Mouse (Mus musculus): ENCODE measurements around the gene Tmc2. TPM values are rescaled to one million over a fixed set of nuclear protein-coding genes. Genes with fewer than 3 reads are reported as not detected.

Tmc2 gene
- polyA plus RNA-seq, 1 experiment = not detected

DNA sequence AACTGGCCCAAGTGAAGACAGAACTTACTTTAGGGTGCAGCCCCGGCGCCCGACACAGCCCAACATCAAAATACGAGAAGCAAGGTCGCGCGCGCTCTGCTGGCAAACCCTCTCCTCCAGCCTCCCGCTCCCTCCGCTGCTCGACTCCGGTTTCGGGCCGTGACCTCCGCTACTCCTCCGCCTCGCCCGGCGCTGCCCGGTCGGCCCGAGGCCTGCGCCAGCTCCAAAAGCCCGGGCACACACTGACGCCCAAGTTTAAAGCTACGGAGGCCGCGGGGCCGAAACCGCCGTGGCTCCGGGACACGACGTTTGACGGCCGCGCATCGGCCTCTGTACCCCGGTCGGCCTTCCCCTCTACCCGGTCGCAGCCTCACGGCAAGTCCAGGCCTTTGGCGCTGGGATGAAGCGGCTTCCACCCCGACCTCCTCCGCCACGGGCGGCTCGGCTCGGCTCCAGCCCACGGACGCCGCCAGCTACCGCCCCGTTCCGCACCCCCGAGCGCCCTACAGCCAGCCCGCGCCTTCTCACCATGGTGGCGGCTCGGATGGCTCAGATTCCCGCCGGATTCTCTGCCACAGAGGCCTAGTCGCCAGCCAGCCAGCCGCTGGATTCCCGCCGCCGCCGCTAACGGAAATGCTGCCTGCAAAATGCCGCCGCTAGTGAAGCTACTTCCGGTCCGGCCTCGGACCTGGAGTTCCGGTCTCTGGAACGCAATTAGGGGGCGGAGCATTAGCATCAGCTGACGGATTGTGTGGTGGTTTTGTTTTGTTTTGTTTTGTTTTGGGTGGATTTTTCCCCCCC, 16.1 kb upstream of the Tmc2 start, which contains the start of gene Snrpb:
TSS of gene Snrpb (minus strand) at position 698 of the 801 bp plus-strand sequence.
- peak within 1 kb of the TSS; percentile 99 for H3K4me3 ChIP-seq (ENCODE audit: control insufficient read depth, insufficient read depth, low read length)
- peaks cover 22% of the 10 kb centered on the region for H3K36me3 ChIP-seq (ENCODE audit: control insufficient read depth, insufficient read depth, low read length)
- peak within 1 kb of the TSS; percentile 53 for H3K27ac ChIP-seq (ENCODE audit: control insufficient read depth, insufficient read depth, low read length)
- H3K4me1 ChIP-seq (replicated peaks; ENCODE audit: control insufficient read depth, insufficient read depth, low read length) = peaks cover 7% of the 10 kb centered on the region; the same call in 1 of the 2 replicates
- TF ChIP-seq CTCF (IDR thresholded peaks at IDR 0.05; ENCODE audit: borderline replicate concordance, control insufficient read depth, extremely low read depth, insufficient read depth, low read length, poor library complexity) = no peak
- peak; percentile 52; the same call in 1 of the 2 replicates for TF ChIP-seq POLR2A (IDR thresholded peaks at IDR 0.05; ENCODE audit: control insufficient read depth, extremely low read depth, insufficient read depth, low read length, poor library complexity)
- peak; percentile 78 for DNase-seq
- H3K27me3 ChIP-seq (ENCODE audit: control insufficient read depth, insufficient read depth, low read length) = no peaks in the 10 kb centered on the region
- WGBS = under 1% methylated on average over 81 of the region's 81 CpGs

DNA sequence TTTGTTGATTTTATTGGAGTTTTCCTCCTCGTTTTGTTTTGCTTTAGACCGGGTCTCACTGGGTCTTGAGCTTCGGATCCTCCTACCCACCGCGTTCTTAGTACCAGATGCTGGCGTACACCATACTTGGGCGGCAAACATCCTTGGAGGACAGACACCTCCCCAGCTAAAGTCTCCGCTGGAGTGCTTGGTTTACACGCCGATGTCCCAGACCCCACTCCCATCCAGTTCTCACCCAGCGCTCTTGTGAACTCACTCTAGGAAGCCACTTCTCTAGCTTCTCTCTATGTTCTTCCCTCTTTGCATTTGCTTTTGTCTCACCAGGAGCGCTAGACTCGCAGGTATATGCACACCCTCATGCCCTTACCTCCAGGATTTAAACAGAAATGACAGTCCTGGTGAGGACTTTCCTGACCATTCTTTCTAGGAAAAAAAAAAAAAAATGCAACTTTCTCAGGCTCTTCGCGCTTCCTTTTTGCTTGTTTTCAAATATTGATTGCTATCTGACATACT, 15.4 kb upstream of the Tmc2 start:
- 6% methylated on average over 15 of the region's 15 CpGs for WGBS
- DNase-seq = peak; percentile 44

DNA sequence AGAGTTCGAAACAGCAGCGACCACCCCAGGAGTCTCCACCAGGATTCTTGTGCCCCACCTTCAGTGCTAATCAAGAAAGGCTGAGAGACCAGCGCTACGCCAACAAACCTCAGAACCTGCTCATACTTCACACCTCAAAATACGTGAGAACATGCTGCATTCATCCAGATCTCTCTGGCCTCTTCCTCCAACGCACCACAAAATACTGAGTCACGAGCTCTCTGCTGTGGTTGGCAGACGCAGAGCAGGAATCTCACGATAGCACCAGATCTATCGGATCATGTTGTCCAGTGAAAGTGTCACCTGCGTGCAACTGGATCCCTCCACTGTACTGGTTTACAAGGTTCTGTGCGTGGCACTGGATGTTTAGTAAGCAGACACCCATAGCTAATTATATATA, 6.6 kb upstream of the Tmc2 start:
- no peak overlapping the region for H3K27ac ChIP-seq (ENCODE audit: control insufficient read depth, insufficient read depth, low read length)
- H3K27me3 ChIP-seq (ENCODE audit: control insufficient read depth, insufficient read depth, low read length) = no peaks in the 10 kb centered on the region
- no peaks in the 10 kb centered on the region for H3K4me1 ChIP-seq (replicated peaks; ENCODE audit: control insufficient read depth, insufficient read depth, low read length)
- no peaks in the 10 kb centered on the region for H3K36me3 ChIP-seq (ENCODE audit: control insufficient read depth, insufficient read depth, low read length)
- 90% methylated on average over 12 of the region's 12 CpGs for WGBS
- H3K4me3 ChIP-seq (ENCODE audit: control insufficient read depth, insufficient read depth, low read length) = no peak overlapping the region
- TF ChIP-seq POLR2A (IDR thresholded peaks at IDR 0.05; ENCODE audit: control insufficient read depth, extremely low read depth, insufficient read depth, low read length, poor library complexity) = no peak
- no peak for TF ChIP-seq CTCF (IDR thresholded peaks at IDR 0.05; ENCODE audit: borderline replicate concordance, control insufficient read depth, extremely low read depth, insufficient read depth, low read length, poor library complexity)
- DNase-seq = no peak

More for the DNA sequence above, 15.4 kb upstream of the Tmc2 start:
- Histone ChIP-seq H3K36me3 (ENCODE audit: control insufficient read depth, insufficient read depth, low read length) (peaks cover 16% of the 10 kb centered on the region), H3K27ac (ENCODE audit: control insufficient read depth, insufficient read depth, low read length) (peak overlapping the region; percentile 41; the same call in 1 of the 2 replicates), H3K4me3 (ENCODE audit: control insufficient read depth, insufficient read depth, low read length) (peak overlapping the region; percentile 99), H3K4me1 (replicated peaks; ENCODE audit: control insufficient read depth, insufficient read depth, low read length) (peaks cover 7% of the 10 kb centered on the region; the same call in 1 of the 2 replicates), H3K27me3 (ENCODE audit: control insufficient read depth, insufficient read depth, low read length) (no peaks in the 10 kb centered on the region)
- TF ChIP-seq CTCF (IDR thresholded peaks at IDR 0.05; ENCODE audit: borderline replicate concordance, control insufficient read depth, extremely low read depth, insufficient read depth, low read length, poor library complexity) (no peak), POLR2A (IDR thresholded peaks at IDR 0.05; ENCODE audit: control insufficient read depth, extremely low read depth, insufficient read depth, low read length, poor library complexity) (no peak)

DNA sequence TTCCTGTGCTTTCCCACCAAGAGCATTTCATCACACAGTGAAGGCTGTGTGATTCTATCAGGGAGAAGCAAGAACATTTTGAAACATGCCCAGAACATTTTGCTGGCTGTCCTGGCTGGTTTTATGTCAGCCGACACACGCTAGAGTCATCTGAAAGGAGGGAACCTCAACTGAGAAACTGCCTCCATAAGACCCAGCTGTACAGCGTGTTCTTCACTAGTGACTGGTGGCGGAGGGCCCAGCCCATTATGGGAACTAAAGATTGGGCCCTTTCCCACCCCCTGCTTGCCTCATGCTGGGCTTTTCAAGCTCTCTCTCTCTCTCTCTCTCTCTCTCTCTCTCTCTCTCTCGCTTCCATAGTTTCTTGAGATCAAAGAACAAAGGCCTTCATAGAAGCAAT, 6.0 kb downstream of the Tmc2 start:
- TF ChIP-seq POLR2A (IDR thresholded peaks at IDR 0.05; ENCODE audit: control insufficient read depth, extremely low read depth, insufficient read depth, low read length, poor library complexity) (no peak), CTCF (IDR thresholded peaks at IDR 0.05; ENCODE audit: borderline replicate concordance, control insufficient read depth, extremely low read depth, insufficient read depth, low read length, poor library complexity) (no peak)
- Histone ChIP-seq H3K4me3 (ENCODE audit: control insufficient read depth, insufficient read depth, low read length) (no peak overlapping the region), H3K27me3 (ENCODE audit: control insufficient read depth, insufficient read depth, low read length) (no peaks in the 10 kb centered on the region), H3K27ac (ENCODE audit: control insufficient read depth, insufficient read depth, low read length) (no peak overlapping the region), H3K36me3 (ENCODE audit: control insufficient read depth, insufficient read depth, low read length) (no peaks in the 10 kb centered on the region), H3K4me1 (replicated peaks; ENCODE audit: control insufficient read depth, insufficient read depth, low read length) (no peaks in the 10 kb centered on the region)
- no peak for DNase-seq
- WGBS = 93% methylated on average over 5 of the region's 5 CpGs

DNA sequence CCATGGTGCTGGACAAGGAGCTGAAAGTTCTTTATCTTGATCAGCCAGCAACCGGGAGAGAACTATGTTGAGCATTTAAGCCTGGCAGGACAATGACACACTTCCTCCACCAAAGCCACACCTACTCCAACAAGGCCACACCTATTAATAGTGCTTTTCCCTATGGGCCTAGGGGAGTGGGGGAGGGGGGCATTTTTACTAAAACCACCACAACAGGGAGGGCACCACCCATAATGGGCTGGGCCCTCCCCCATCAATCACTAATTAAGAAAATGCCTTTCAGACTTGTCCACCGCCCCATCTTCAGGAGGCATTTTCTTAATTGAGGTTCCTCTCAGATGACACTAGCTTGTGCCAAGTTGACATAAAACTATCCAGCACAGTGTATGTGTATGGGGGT, 12.4 kb downstream of the Tmc2 start:
- Histone ChIP-seq H3K36me3 (ENCODE audit: control insufficient read depth, insufficient read depth, low read length) (no peaks in the 10 kb centered on the region), H3K4me3 (ENCODE audit: control insufficient read depth, insufficient read depth, low read length) (no peak overlapping the region), H3K27ac (ENCODE audit: control insufficient read depth, insufficient read depth, low read length) (no peak overlapping the region), H3K27me3 (ENCODE audit: control insufficient read depth, insufficient read depth, low read length) (no peaks in the 10 kb centered on the region), H3K4me1 (replicated peaks; ENCODE audit: control insufficient read depth, insufficient read depth, low read length) (no peaks in the 10 kb centered on the region)
- no peak for TF ChIP-seq POLR2A (IDR thresholded peaks at IDR 0.05; ENCODE audit: control insufficient read depth, extremely low read depth, insufficient read depth, low read length, poor library complexity)
- TF ChIP-seq CTCF (IDR thresholded peaks at IDR 0.05; ENCODE audit: borderline replicate concordance, control insufficient read depth, extremely low read depth, insufficient read depth, low read length, poor library complexity) = no peak
- 56% methylated on average over 2 of the region's 2 CpGs for WGBS
- DNase-seq = no peak

DNA sequence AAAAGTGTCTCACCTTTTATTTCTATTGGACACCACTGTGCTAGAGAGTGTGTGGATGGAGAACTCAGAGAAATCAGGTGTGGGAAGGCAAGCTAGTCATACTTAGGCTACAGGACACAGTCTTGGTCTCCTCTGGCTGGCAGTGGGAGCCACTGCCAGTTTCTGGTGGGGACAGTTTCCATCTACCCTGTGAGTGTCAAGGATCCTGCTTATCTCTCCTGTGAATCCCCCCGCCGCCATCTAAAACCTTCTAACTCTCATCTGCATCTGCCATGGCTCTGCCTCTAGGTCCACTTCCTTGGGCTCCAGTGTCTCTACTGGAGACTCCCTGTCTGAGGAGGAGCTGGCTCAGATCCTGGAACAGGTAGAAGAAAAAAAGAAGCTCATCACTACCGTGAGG, 13.0 kb downstream of the Tmc2 start:
- Histone ChIP-seq H3K4me3 (ENCODE audit: control insufficient read depth, insufficient read depth, low read length) (no peak overlapping the region), H3K4me1 (replicated peaks; ENCODE audit: control insufficient read depth, insufficient read depth, low read length) (no peaks in the 10 kb centered on the region), H3K27ac (ENCODE audit: control insufficient read depth, insufficient read depth, low read length) (no peak overlapping the region), H3K27me3 (ENCODE audit: control insufficient read depth, insufficient read depth, low read length) (no peaks in the 10 kb centered on the region), H3K36me3 (ENCODE audit: control insufficient read depth, insufficient read depth, low read length) (no peaks in the 10 kb centered on the region)
- no peak for TF ChIP-seq CTCF (IDR thresholded peaks at IDR 0.05; ENCODE audit: borderline replicate concordance, control insufficient read depth, extremely low read depth, insufficient read depth, low read length, poor library complexity)
- TF ChIP-seq POLR2A (IDR thresholded peaks at IDR 0.05; ENCODE audit: control insufficient read depth, extremely low read depth, insufficient read depth, low read length, poor library complexity) = no peak
- DNase-seq = no peak
- 95% methylated on average over 3 of the region's 3 CpGs for WGBS

Measured in thymus, adult 2 months (tissue).